Mouse (Mus musculus): ENCODE measurements around the gene Arcn1. TPM values are rescaled to one million over a fixed set of nuclear protein-coding genes. Genes with fewer than 3 reads are reported as not detected.

Gene Arcn1
- polyA plus RNA-seq, 1 experiment from 2014 or later: 142 TPM

GRCm38 (mm10) chr9:44699730-44700129 is 67.9 kb downstream of the Arcn1 start:
- Histone ChIP-seq H3K9ac (replicated peaks) (no peak overlapping the region), H3K27ac (no peak overlapping the region), H3K9me3 (no peaks in the 10 kb centered on the region), H3K4me1 (replicated peaks) (no peaks in the 10 kb centered on the region), H3K36me3 (peaks cover 99% of the 10 kb centered on the region), H3K4me3 (replicated peaks) (no peak overlapping the region), H3K4me2 (replicated peaks) (no peak overlapping the region), H3K27me3 (no peaks in the 10 kb centered on the region)
- 91% methylated on average over 5 of the region's 5 CpGs for WGBS
- ATAC-seq: no peak

DNA sequence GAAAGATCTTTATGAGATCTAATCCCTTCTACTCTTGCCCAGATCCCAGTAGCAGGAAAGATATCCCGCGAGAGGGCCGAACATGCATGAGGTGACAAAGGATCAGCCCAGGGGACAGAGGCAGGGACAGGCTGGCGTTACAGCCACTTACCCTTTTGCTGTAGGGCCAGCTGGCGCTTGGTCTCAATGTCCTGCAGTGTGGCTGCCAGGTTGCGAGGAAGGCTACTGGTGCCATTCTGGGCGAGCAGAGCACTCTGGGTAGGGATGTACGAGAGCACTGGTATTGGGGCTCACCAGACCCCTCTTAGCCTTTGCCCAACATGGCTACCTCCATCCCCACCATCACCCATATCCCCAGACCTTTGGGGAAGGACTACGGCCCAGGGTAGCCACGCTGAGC is 68.4 kb downstream of the Arcn1 start:
- no peaks in the 10 kb centered on the region for H3K9me3 ChIP-seq
- no peak overlapping the region for H3K4me2 ChIP-seq (replicated peaks)
- ATAC-seq: no peak
- peaks cover 99% of the 10 kb centered on the region for H3K36me3 ChIP-seq
- H3K4me1 ChIP-seq (replicated peaks): no peaks in the 10 kb centered on the region
- no peak overlapping the region for H3K27ac ChIP-seq
- H3K9ac ChIP-seq (replicated peaks): no peak overlapping the region
- no peaks in the 10 kb centered on the region for H3K27me3 ChIP-seq
- 91% methylated on average over 10 of the region's 10 CpGs for WGBS
- H3K4me3 ChIP-seq (replicated peaks): no peak overlapping the region

GRCm38 (mm10) chr9:44697866-44698265 is 69.8 kb downstream of the Arcn1 start:
- ATAC-seq: no peak
- H3K4me2 ChIP-seq (replicated peaks): no peak overlapping the region
- H3K4me1 ChIP-seq (replicated peaks): no peaks in the 10 kb centered on the region
- WGBS: 96% methylated on average over 16 of the region's 16 CpGs
- H3K27ac ChIP-seq: no peak overlapping the region
- H3K36me3 ChIP-seq: peaks cover 99% of the 10 kb centered on the region
- H3K27me3 ChIP-seq: no peaks in the 10 kb centered on the region
- H3K9me3 ChIP-seq: no peaks in the 10 kb centered on the region
- H3K9ac ChIP-seq (replicated peaks): no peak overlapping the region
- no peak overlapping the region for H3K4me3 ChIP-seq (replicated peaks)

GRCm38 (mm10) chr9:44693071-44693470 is 74.6 kb downstream of the Arcn1 start:
- H3K9me3 ChIP-seq: no peaks in the 10 kb centered on the region
- no peak overlapping the region for H3K27ac ChIP-seq
- WGBS: 91% methylated on average over 11 of the region's 11 CpGs
- ATAC-seq: no peak
- H3K27me3 ChIP-seq: no peaks in the 10 kb centered on the region
- peaks cover 5% of the 10 kb centered on the region; the same call in 1 of the 2 replicates for H3K4me1 ChIP-seq (replicated peaks)
- no peak overlapping the region for H3K4me3 ChIP-seq (replicated peaks)
- no peak overlapping the region for H3K9ac ChIP-seq (replicated peaks)
- no peak overlapping the region for H3K4me2 ChIP-seq (replicated peaks)
- peaks cover 96% of the 10 kb centered on the region for H3K36me3 ChIP-seq

- Histone ChIP-seq H3K9ac (replicated peaks) (no peak overlapping the region), H3K27ac (no peak overlapping the region), H3K4me1 (replicated peaks) (peaks cover 17% of the 10 kb centered on the region), H3K36me3 (peaks cover 95% of the 10 kb centered on the region), H3K9me3 (no peaks in the 10 kb centered on the region), H3K27me3 (no peaks in the 10 kb centered on the region), H3K4me3 (replicated peaks) (no peak overlapping the region), H3K4me2 (replicated peaks) (no peak overlapping the region)
- no peak for ATAC-seq
- WGBS: 89% methylated on average over 21 of the region's 21 CpGs
Observed at GRCm38 (mm10) chr9:44691671-44692520, 75.7 kb downstream of the Arcn1 start.

Other genes starting within 250 kb of the Arcn1 start
- gene Cxcr5, start 206.0 kb downstream of the Arcn1 start, polyA plus RNA-seq (2015; fragmentation: Nextera tagmentation; extraction: Ambion mirVana): not detected in 2 replicates
- 27.5 and 28.1 TPM in 2 replicates for gene Ddx6, start 163.0 kb downstream of the Arcn1 start, polyA plus RNA-seq (2015; fragmentation: Nextera tagmentation; extraction: Ambion mirVana)
- not detected in 2 replicates for gene Treh, start 94.6 kb downstream of the Arcn1 start, polyA plus RNA-seq (2015; fragmentation: Nextera tagmentation; extraction: Ambion mirVana)
- 47.9 and 55.5 TPM in 2 replicates for gene Phldb1, start 32.6 kb downstream of the Arcn1 start, polyA plus RNA-seq (2015; fragmentation: Nextera tagmentation; extraction: Ambion mirVana)
- gene Ift46, start 63 bp upstream of the Arcn1 start, polyA plus RNA-seq (2015; fragmentation: Nextera tagmentation; extraction: Ambion mirVana): 171 and 183 TPM in 2 replicates
- gene Tmem25, start 31.5 kb upstream of the Arcn1 start, polyA plus RNA-seq (2015; fragmentation: Nextera tagmentation; extraction: Ambion mirVana): 8.7 and 9.2 TPM in 2 replicates
- gene Ttc36, start 35.2 kb upstream of the Arcn1 start, polyA plus RNA-seq (2015; fragmentation: Nextera tagmentation; extraction: Ambion mirVana): not detected in 2 replicates
- 21.4 and 24.7 TPM in 2 replicates for gene Kmt2a, start 113.5 kb upstream of the Arcn1 start, polyA plus RNA-seq (2015; fragmentation: Nextera tagmentation; extraction: Ambion mirVana)
- gene Atp5l, start 152.9 kb upstream of the Arcn1 start, polyA plus RNA-seq (2015; fragmentation: Nextera tagmentation; extraction: Ambion mirVana): 725 and 775 TPM in 2 replicates
- 36.9 and 39.5 TPM in 2 replicates for gene Ube4a, start 197.8 kb upstream of the Arcn1 start, polyA plus RNA-seq (2015; fragmentation: Nextera tagmentation; extraction: Ambion mirVana)
- not detected in 2 replicates for gene Cd3g, start 212.6 kb upstream of the Arcn1 start, polyA plus RNA-seq (2015; fragmentation: Nextera tagmentation; extraction: Ambion mirVana)
- gene Cd3d, start 213.9 kb upstream of the Arcn1 start, polyA plus RNA-seq (2015; fragmentation: Nextera tagmentation; extraction: Ambion mirVana): not detected in 2 replicates
- gene Cd3e, start 241.8 kb upstream of the Arcn1 start, polyA plus RNA-seq (2015; fragmentation: Nextera tagmentation; extraction: Ambion mirVana): not detected in 2 replicates